Mouse (Mus musculus) embryonic facial prominence, embryonic 13.5 days (tissue): ENCODE measurements around the gene Cend1. TPM values are rescaled to one million over a fixed set of nuclear protein-coding genes. Genes with fewer than 3 reads are reported as not detected.

Experiments
- ATAC-seq: fragments of 200-750 bp; cut with Nextera tagmentation; 2 replicates; pipeline ENCODE4 v1.8.0; 2017; ENCODE audit warnings: low read depth; ENCODE audit not compliant: insufficient number of reproducible peaks, insufficient read depth, low FRiP score, low TSS enrichment
- H3K27ac ChIP-seq: fragments of 300-500 bp; sonication (generic); 2 replicates; pipeline ENCODE4 v1.5.1; 2015; ENCODE audit warnings: moderate library complexity, mild to moderate bottlenecking, inconsistent platforms
- H3K27me3 ChIP-seq: fragments of 300-500 bp; sonication (generic); 2 replicates; pipeline ENCODE4 v1.6.1; 2015; ENCODE audit warnings: mild to moderate bottlenecking, inconsistent platforms
- H3K36me3 ChIP-seq: fragments of 300-500 bp; sonication (generic); 2 replicates; pipeline ENCODE4 v1.6.1; 2015; ENCODE audit warnings: mild to moderate bottlenecking, inconsistent platforms
- H3K4me1 ChIP-seq: fragments of 300-500 bp; sonication (generic); 2 replicates; pipeline ENCODE4 v1.6.1; 2015; ENCODE audit warnings: inconsistent platforms
- H3K4me2 ChIP-seq: fragments of 300-500 bp; sonication (generic); 2 replicates; pipeline ENCODE4 v1.6.1; 2015; ENCODE audit warnings: moderate library complexity, mild to moderate bottlenecking, inconsistent platforms
- H3K4me3 ChIP-seq: fragments of 300-500 bp; sonication (generic); 2 replicates; pipeline ENCODE4 v1.5.1; 2015; ENCODE audit warnings: mild to moderate bottlenecking, inconsistent platforms
- H3K9ac ChIP-seq: fragments of 300-500 bp; sonication (generic); 2 replicates; pipeline ENCODE4 v1.6.1; 2015; ENCODE audit warnings: mild to moderate bottlenecking, inconsistent platforms
- H3K9me3 ChIP-seq: fragments of 300-500 bp; sonication (generic); 2 replicates; pipeline ENCODE4 v1.6.1; 2016; ENCODE audit warnings: inconsistent platforms
- WGBS: fragments of 180-500 bp; shearing (Covaris S2); methylation state at CpG from one replicate; pipeline ENCODE4 v1.1.7; 2015; ENCODE audit warnings: mixed read lengths; 5-methylcytosine and 5-hydroxymethylcytosine counted together
- polyA plus RNA-seq: library from polyadenylated mRNA; unstranded; fragments of >200 nt; fragmentation: Nextera tagmentation; extraction: Ambion mirVana; gene quantifications from 2 replicates; pipeline ENCODE4 v1.2.1, GENCODE M21; 2015

Gene Cend1
- polyA plus RNA-seq, 1 experiment from 2014 or later = 2.8 TPM

DNA sequence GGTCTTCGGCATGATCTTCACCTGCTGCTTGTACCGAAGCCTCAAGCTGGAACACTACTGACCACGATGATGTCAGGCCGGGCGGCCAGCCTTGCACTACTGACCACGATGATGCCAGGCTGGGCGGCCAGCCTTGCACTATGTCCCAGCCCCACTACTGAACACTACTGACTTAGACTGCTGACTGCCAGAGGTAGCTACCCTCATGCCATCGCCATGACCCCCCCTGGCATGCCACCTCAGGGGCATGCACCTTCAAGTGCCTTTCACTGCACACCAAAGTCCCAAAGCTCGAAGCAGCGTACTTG is 41.3 kb upstream of the Cend1 start:
- H3K9ac ChIP-seq = no peak overlapping the region
- H3K9me3 ChIP-seq = no peaks in the 10 kb centered on the region
- no peak overlapping the region for H3K4me3 ChIP-seq
- 94% methylated on average over 10 of the region's 10 CpGs for WGBS
- H3K4me1 ChIP-seq = peaks cover 55% of the 10 kb centered on the region
- no peak overlapping the region for H3K27ac ChIP-seq
- H3K36me3 ChIP-seq = peaks cover 36% of the 10 kb centered on the region
- H3K27me3 ChIP-seq = peaks cover 12% of the 10 kb centered on the region
- no peak for ATAC-seq
- no peak overlapping the region for H3K4me2 ChIP-seq

DNA sequence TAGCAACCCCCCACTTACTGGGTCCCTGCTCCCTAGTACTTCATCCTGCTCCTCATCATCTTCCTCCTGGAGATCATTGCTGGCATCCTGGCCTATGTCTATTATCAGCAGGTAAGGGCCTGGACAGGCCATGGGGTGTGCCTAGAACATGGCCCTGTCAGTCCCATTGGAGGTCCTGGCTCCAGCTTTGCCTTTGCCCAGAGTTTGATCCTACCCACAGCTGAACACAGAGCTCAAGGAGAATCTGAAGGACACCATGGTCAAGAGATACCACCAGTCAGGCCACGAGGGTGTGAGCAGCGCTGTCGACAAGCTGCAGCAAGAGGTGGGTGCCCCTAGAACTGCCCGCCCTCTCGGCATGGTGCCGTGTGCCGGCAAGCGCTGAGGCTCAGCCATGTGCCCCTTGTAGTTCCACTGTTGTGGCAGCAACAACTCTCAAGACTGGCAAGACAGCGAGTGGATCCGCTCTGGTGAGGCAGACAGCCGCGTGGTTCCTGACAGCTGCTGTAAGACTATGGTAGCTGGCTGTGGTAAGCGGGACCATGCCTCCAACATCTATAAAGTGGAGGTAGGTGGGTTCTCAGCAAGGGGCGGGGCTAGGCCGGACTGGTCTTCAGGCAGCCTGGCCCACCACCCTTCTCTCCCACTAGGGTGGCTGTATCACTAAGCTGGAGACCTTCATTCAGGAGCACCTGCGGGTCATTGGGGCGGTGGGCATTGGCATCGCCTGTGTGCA is 40.8 kb upstream of the Cend1 start:
- peaks cover 58% of the 10 kb centered on the region for H3K4me1 ChIP-seq

GRCm38 (mm10) chr7:141469352-141469751 is 40.1 kb upstream of the Cend1 start:
- Histone ChIP-seq H3K4me3 (peak overlapping the region; percentile 70), H3K27ac (peak overlapping the region; percentile 84), H3K27me3 (peaks cover 24% of the 10 kb centered on the region), H3K36me3 (peaks cover 36% of the 10 kb centered on the region), H3K4me1 (peaks cover 64% of the 10 kb centered on the region), H3K4me2 (peak overlapping the region; percentile 75), H3K9me3 (no peaks in the 10 kb centered on the region), H3K9ac (peak overlapping the region; percentile 85)
- WGBS = 80% methylated on average over 6 of the region's 6 CpGs
- ATAC-seq = no peak

More for the DNA sequence above, 40.8 kb upstream of the Cend1 start:
- H3K27me3 ChIP-seq = peaks cover 17% of the 10 kb centered on the region
- no peaks in the 10 kb centered on the region for H3K9me3 ChIP-seq
- 93% methylated on average over 18 of the region's 18 CpGs for WGBS
- H3K9ac ChIP-seq = 0 out of 2 replicates have a peak overlapping the region, but pooled peaks have one; percentile 85
- peak overlapping the region; percentile 75 for H3K4me2 ChIP-seq
- no peak for ATAC-seq
- no peak overlapping the region for H3K4me3 ChIP-seq
- no peak overlapping the region for H3K27ac ChIP-seq
- peaks cover 36% of the 10 kb centered on the region for H3K36me3 ChIP-seq

- ATAC-seq = peak; percentile 46
- Histone ChIP-seq H3K36me3 (peaks cover 36% of the 10 kb centered on the region), H3K4me3 (peak overlapping the region; percentile 70), H3K27me3 (peaks cover 31% of the 10 kb centered on the region), H3K4me2 (peak overlapping the region; percentile 75), H3K9me3 (no peaks in the 10 kb centered on the region), H3K27ac (peak overlapping the region; percentile 84), H3K9ac (peak overlapping the region; percentile 85), H3K4me1 (peaks cover 61% of the 10 kb centered on the region)
- 6% methylated on average over 8 of the region's 8 CpGs for WGBS
These were observed 39.4 kb upstream of the Cend1 start for GRCm38 (mm10) chr7:141468522-141469211.

GRCm38 (mm10) chr7:141468164-141468521 is 38.9 kb upstream of the Cend1 start:
- ATAC-seq = no peak
- peak overlapping the region; percentile 75 for H3K4me2 ChIP-seq
- peaks cover 36% of the 10 kb centered on the region for H3K27me3 ChIP-seq
- no peaks in the 10 kb centered on the region for H3K9me3 ChIP-seq
- H3K27ac ChIP-seq = peak overlapping the region; percentile 84
- 14% methylated on average over 5 of the region's 5 CpGs for WGBS
- H3K36me3 ChIP-seq = peaks cover 36% of the 10 kb centered on the region
- peaks cover 56% of the 10 kb centered on the region for H3K4me1 ChIP-seq
- H3K4me3 ChIP-seq = peak overlapping the region; percentile 70
- peak overlapping the region; percentile 85 for H3K9ac ChIP-seq

GRCm38 (mm10) chr7:141467230-141468030 is 38.1 kb upstream of the Cend1 start, which contains the start of gene Cd151:
TSS of gene Cd151 (plus strand) at chr7:141467392.
- Histone ChIP-seq H3K27ac (peak within 1 kb of the TSS; percentile 84), H3K4me1 (peaks cover 57% of the 10 kb centered on the region)
- WGBS = under 1% methylated on average over 52 of the region's 52 CpGs

DNA sequence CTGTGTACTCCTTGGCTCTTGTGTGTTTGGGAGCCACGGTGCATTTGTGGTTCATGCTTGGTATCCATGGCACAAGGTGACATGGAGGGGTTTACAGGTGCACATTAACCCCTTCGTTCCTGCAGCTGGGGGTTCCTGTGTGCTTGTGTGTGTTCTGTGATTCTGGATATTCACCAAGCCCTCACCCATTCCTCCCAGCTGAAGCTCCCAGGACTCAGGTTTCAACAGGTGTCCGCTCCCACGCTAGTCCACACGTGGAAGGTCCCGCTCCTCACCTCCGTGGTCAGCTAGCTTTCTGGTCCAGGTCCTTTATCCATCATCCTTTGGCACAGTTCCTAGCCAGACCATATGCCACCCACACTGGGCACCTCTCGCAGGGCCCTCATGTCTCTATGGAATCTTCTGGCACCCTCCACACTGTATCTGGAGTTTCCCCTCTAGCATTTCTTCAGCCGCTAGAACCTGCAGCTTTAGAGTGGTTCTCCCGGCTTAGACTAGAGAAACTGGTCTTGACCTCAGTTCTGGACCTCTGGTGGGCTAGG is 37.4 kb upstream of the Cend1 start:
- Histone ChIP-seq H3K36me3 (peaks cover 25% of the 10 kb centered on the region), H3K4me2 (peak overlapping the region; percentile 75), H3K9ac (peak overlapping the region; percentile 85), H3K9me3 (no peaks in the 10 kb centered on the region), H3K4me1 (peaks cover 64% of the 10 kb centered on the region), H3K4me3 (peak overlapping the region; percentile 70), H3K27me3 (peaks cover 51% of the 10 kb centered on the region), H3K27ac (peak overlapping the region; percentile 84; the same call in 1 of the 2 replicates)
- 56% methylated on average over 10 of the region's 10 CpGs for WGBS
- ATAC-seq = no peak

More at GRCm38 (mm10) chr7:141467230-141468030, 38.1 kb upstream of the Cend1 start, which contains the start of gene Cd151:
- Histone ChIP-seq H3K9me3 (no peaks in the 10 kb centered on the region), H3K36me3 (peaks cover 31% of the 10 kb centered on the region), H3K27me3 (peaks cover 43% of the 10 kb centered on the region), H3K9ac (peak within 1 kb of the TSS; percentile 85), H3K4me2 (peak within 1 kb of the TSS; percentile 75), H3K4me3 (peak within 1 kb of the TSS; percentile 70)
- ATAC-seq = peak; percentile 76

DNA sequence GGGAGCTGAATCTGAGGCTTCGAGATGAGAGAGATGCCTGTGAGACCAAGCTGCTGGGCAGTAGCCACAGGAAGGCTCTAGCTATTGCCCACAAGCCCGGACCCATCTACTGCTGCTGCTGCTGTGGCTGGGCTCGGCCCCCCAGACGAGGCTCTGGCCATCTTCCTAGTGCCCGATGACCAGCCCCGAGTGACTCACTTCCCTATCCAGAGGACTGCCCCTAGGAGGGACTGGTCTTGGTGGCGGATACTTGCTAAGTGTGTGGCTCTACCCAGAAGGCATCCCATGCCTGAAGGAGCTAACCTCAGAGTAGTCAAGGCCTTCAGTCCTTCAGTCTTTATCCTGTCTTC is 36.7 kb upstream of the Cend1 start:
- no peaks in the 10 kb centered on the region for H3K9me3 ChIP-seq
- H3K27ac ChIP-seq = no peak overlapping the region
- H3K36me3 ChIP-seq = peaks cover 20% of the 10 kb centered on the region
- H3K4me3 ChIP-seq = no peak overlapping the region
- 0 out of 2 replicates have a peak overlapping the region, but pooled peaks have one; percentile 59 for H3K4me2 ChIP-seq
- ATAC-seq = no peak
- H3K27me3 ChIP-seq = peaks cover 57% of the 10 kb centered on the region
- no peak overlapping the region for H3K9ac ChIP-seq
- 79% methylated on average over 7 of the region's 7 CpGs for WGBS
- H3K4me1 ChIP-seq = peaks cover 68% of the 10 kb centered on the region

DNA sequence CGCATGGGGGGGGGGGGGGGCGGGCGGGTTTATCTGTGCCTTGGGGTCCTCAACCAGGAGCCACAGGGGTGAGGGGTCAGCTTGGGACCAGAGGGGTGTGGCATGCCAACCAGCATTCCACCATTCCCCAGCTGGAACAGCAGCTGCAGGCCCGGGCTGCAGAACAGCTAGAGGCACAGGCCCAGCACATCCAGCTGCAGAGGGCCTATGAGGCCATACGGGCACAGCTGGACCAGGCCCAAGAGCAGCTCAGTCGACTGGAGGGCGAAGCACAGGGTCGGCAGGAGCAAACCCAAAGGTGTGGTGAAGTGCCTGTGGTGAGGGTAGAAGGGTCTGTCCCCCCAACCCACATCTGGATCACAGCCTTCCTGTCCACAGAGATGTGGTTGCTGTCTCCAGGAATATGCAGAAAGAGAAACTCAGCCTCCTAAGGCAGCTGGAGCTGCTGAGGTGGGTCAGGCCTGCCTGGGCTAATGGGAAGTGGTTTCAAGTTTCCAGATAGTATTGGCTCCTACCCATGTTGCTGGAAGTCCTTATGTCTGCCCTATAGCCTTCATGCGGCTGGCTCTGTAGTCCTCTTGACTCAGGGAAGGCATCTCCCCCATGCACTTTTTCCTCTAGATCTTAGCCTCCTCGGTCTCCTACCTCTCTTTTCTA is 36.2 kb upstream of the Cend1 start:
- Histone ChIP-seq H3K9ac (peak overlapping the region; percentile 61; the same call in 1 of the 2 replicates), H3K27me3 (peaks cover 62% of the 10 kb centered on the region), H3K4me1 (peaks cover 72% of the 10 kb centered on the region), H3K27ac (no peak overlapping the region), H3K4me2 (peak overlapping the region; percentile 59), H3K9me3 (no peaks in the 10 kb centered on the region), H3K4me3 (no peak overlapping the region), H3K36me3 (peaks cover 15% of the 10 kb centered on the region)
- WGBS = 23% methylated on average over 10 of the region's 10 CpGs
- ATAC-seq = no peak

DNA sequence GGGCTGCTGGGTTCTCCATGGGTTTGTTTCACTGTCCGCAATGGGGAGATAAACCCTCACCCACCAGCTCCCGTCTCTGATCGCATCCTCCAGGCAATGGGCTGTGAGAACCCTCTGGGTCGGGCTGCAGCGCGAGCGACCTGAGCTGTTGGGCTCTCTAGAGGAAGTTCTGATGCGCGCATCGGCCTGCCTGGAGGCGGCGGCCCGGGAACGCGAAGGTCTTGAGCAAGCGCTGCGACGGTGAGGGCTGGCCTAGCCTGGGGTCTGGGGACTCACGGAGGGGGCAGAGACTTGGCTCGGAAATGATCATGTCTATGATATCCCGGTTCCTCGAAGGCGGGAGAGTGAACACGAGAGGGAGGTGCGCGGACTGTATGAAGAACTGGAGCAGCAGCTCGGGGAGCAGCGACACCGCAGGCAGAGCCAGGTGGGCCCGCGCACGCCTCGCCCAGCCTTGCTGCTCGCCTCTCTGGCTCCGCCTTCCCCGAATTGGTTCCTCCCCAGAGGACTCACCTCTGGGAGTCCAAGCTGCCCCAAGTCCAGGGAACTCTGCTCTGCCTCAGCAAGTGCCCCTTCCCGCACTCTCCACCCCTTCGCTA is 35.4 kb upstream of the Cend1 start:
- ATAC-seq = no peak
- H3K4me1 ChIP-seq = peaks cover 64% of the 10 kb centered on the region
- peaks cover 7% of the 10 kb centered on the region for H3K36me3 ChIP-seq
- no peaks in the 10 kb centered on the region for H3K9me3 ChIP-seq
- 3% methylated on average over 38 of the region's 38 CpGs for whole genome bisulfite sequencing
- H3K4me2 ChIP-seq = peak overlapping the region; percentile 59
- peak overlapping the region; percentile 61 for H3K9ac ChIP-seq
- peak overlapping the region; percentile 31 for H3K4me3 ChIP-seq
- H3K27ac ChIP-seq = no peak overlapping the region
- peaks cover 70% of the 10 kb centered on the region for H3K27me3 ChIP-seq
